Comparison of ENCODE assay signal across 9 mouse cellular contexts in genomic region chr8:12073311-12073999, GRCm38 (mm10).
A peak's percentile ranks its signal among the peaks of the same experiment; 100 is the strongest.
DNase-seq lines count a peak whose midpoint lies in the region; ATAC-seq and TF ChIP-seq lines count a peak whose summit lies in the region.
"Had no signal": no experiment of that assay in that cellular context is flagged by ENCODE, and none has a peak within 500 bp of the region (broad histone marks: within the 10 kb centered on the region; RNA-seq: fewer than 3 reads in every experiment).

No protein-coding gene starts in this region.

- no peak overlapping the region for H3K27ac ChIP-seq in limb, embryonic 14.5 days (replicated peaks; ENCODE audit: low read depth, low read length)
- H3K27ac ChIP-seq: neural tube, embryonic 12.5 days had no signal

- no peak for TF ChIP-seq POLR2A in limb, embryonic 14.5 days (IDR thresholded peaks at IDR 0.05; ENCODE audit: borderline replicate concordance, extremely low read depth, insufficient read depth, insufficient read length)

- no peak overlapping the region for H3K4me3 ChIP-seq in limb, embryonic 14.5 days (replicated peaks; ENCODE audit: low read length)
- H3K4me3 ChIP-seq: neural tube, embryonic 12.5 days had no signal

- no peaks in the 10 kb centered on the region for H3K27me3 ChIP-seq in limb, embryonic 14.5 days (ENCODE audit: control insufficient read depth, insufficient read depth, low read length)

- H3K36me3 ChIP-seq in limb, embryonic 14.5 days (ENCODE audit: control insufficient read depth, insufficient read depth, low read length) = no peaks in the 10 kb centered on the region
- H3K36me3 ChIP-seq: neural tube, embryonic 12.5 days had no signal

- no peak overlapping the region for H3K9ac ChIP-seq in limb, embryonic 14.5 days (ENCODE audit: low read depth, low read length, severe bottlenecking)
- H3K9ac ChIP-seq: neural tube, embryonic 12.5 days had no signal

- ATAC-seq in limb, embryonic 14.5 days (ENCODE audit: low FRiP score, low read depth) = peak; percentile 70; the same call in 1 of the 2 replicates

- H3K9me3 ChIP-seq in limb, embryonic 14.5 days (ENCODE audit: control insufficient read depth, low read length) = no peaks in the 10 kb centered on the region
- H3K9me3 ChIP-seq: neural tube, embryonic 12.5 days had no signal

- peak; percentile 14 for DNase-seq in 3134 (ENCODE audit: extremely low read depth, insufficient read length, low spot score)
- DNase-seq in adrenal gland, postnatal 14 days = peak; percentile 74
- peak; percentile 29 to 46 for DNase-seq in heart, postnatal 10 days
- peak; percentile 17 for DNase-seq in limb, embryonic 14.5 days (ENCODE audit: low spot score)
- no peak for DNase-seq in retina, postnatal 1 day
- DNase-seq in cerebellum, adult 11-12 months = no peak
- no peak for DNase-seq in retina, embryonic 14.5 days (ENCODE audit: low spot score)
- no peak for DNase-seq in B cell, adult 2 months

- no peak overlapping the region for H3K4me2 ChIP-seq in limb, embryonic 14.5 days (replicated peaks; ENCODE audit: low read depth, low read length, severe bottlenecking)
- H3K4me2 ChIP-seq: neural tube, embryonic 12.5 days had no signal

- H3K4me1 ChIP-seq in limb, embryonic 14.5 days (ENCODE audit: control insufficient read depth, insufficient read depth, low read length) = no peaks in the 10 kb centered on the region
- H3K4me1 ChIP-seq: neural tube, embryonic 12.5 days had no signal

- WGBS in limb, embryonic 14.5 days = 51% methylated on average over 6 of the region's 6 CpGs

- intact Hi-C loops in heart, postnatal 10 days (cut with DNase I) = no loop called here

Comparison
In these comparisons a context has a peak if more than half of its experiments do, and no peak if none do; other contexts are left out.
1. DNase-seq: peak in 3134 (single experiment), adrenal gland, postnatal 14 days (single experiment), heart, postnatal 10 days (2 of 2) and limb, embryonic 14.5 days (single experiment); none in retina, postnatal 1 day (single experiment), cerebellum, adult 11-12 months (single experiment), retina, embryonic 14.5 days (single experiment) and B cell, adult 2 months (0 of 2).